Mouse (Mus musculus) kidney, embryonic 14.5 days (tissue): ENCODE data around the gene Atf2. TPM values are rescaled to one million over a fixed set of nuclear protein-coding genes. Genes with fewer than 3 reads are reported as not detected.
A peak's percentile ranks its signal among the peaks of the same experiment; 100 is the strongest.

Experiments used
- ATAC-seq: fragments of 200-750 bp; cut with Nextera tagmentation; 2 replicates; pipeline ENCODE4 v1.8.0; 2017; ENCODE audit warnings: moderate number of reproducible peaks, mild to moderate bottlenecking, moderate TSS enrichment, moderate library complexity; ENCODE audit not compliant: low FRiP score, low TSS enrichment
- H3K27ac ChIP-seq: fragments of 300-500 bp; sonication (generic); 2 replicates; pipeline ENCODE4 v1.5.1; 2014; ENCODE audit warnings: low read depth, mild to moderate bottlenecking, low read length, moderate library complexity, mixed read lengths
- H3K27me3 ChIP-seq: fragments of 300-500 bp; sonication (generic); 2 replicates; pipeline ENCODE4 v1.6.1; 2014; ENCODE audit warnings: mild to moderate bottlenecking, low read length; ENCODE audit not compliant: control insufficient read depth, insufficient read depth
- H3K36me3 ChIP-seq: fragments of 300-500 bp; sonication (generic); 2 replicates; pipeline ENCODE4 v1.6.1; 2014; ENCODE audit warnings: low read length, mixed read lengths; ENCODE audit not compliant: control insufficient read depth, insufficient read depth
- H3K4me1 ChIP-seq: fragments of 300-500 bp; sonication (generic); 2 replicates; pipeline ENCODE4 v1.6.1; 2014; ENCODE audit warnings: low read length, mixed read lengths; ENCODE audit not compliant: control insufficient read depth, insufficient read depth
- H3K4me2 ChIP-seq: fragments of 300-500 bp; sonication (generic); replicated peaks from 2 replicates; pipeline ENCODE4 v1.6.1; 2014; ENCODE audit warnings: low read depth, mild to moderate bottlenecking, low read length
- H3K4me3 ChIP-seq: fragments of 300-500 bp; sonication (generic); 2 replicates; pipeline ENCODE4 v1.5.1; 2014; ENCODE audit warnings: mild to moderate bottlenecking, low read length
- H3K9ac ChIP-seq: fragments of 300-500 bp; sonication (generic); 2 replicates; pipeline ENCODE4 v1.6.1; 2014; ENCODE audit warnings: low read depth, mild to moderate bottlenecking, low read length, moderate library complexity
- H3K9me3 ChIP-seq: fragments of 300-500 bp; sonication (generic); 2 replicates; pipeline ENCODE4 v1.6.1; 2016; ENCODE audit warnings: low read length; ENCODE audit not compliant: control insufficient read depth
- whole genome bisulfite sequencing: fragments of 180-500 bp; shearing (Covaris S2); extraction: QIAGEN DNeasy Blood & Tissue Kit; methylation state at CpG from one replicate; pipeline ENCODE4 v1.1.7; 2014; 5-methylcytosine and 5-hydroxymethylcytosine counted together
- polyA plus RNA-seq: library from polyadenylated mRNA; unstranded; fragments of >200 nt; fragmentation: Nextera tagmentation; extraction: Ambion mirVana; gene quantifications from 2 replicates; pipeline ENCODE4 v1.2.1, GENCODE M21; 2014

Gene Atf2
- 64.3 and 83.3 TPM in 2 replicates for polyA plus RNA-seq

GRCm38 (mm10) chr2:73892464-73893296, at the start of gene Atf2:
Gene Atf2, minus strand, starts transcription at chr2:73892639.
- Histone ChIP-seq H3K36me3 (no peaks in the 10 kb centered on the region), H3K4me1 (no peaks in the 10 kb centered on the region), H3K9me3 (no peaks in the 10 kb centered on the region), H3K9ac (peak within 1 kb of the TSS; percentile 92), H3K4me3 (peak within 1 kb of the TSS; percentile 76), H3K4me2 (peak within 1 kb of the TSS; percentile 72), H3K27me3 (no peaks in the 10 kb centered on the region), H3K27ac (peak within 1 kb of the TSS; percentile 89)
- ATAC-seq: peak; percentile 97
- under 1% methylated on average over 57 of the region's 63 CpGs for WGBS

GRCm38 (mm10) chr2:73941281-73941680, 48.8 kb upstream of the Atf2 start:
- Histone ChIP-seq H3K9me3 (no peaks in the 10 kb centered on the region), H3K4me3 (no peak overlapping the region), H3K4me2 (no peak overlapping the region), H3K36me3 (no peaks in the 10 kb centered on the region), H3K9ac (no peak overlapping the region), H3K27me3 (no peaks in the 10 kb centered on the region), H3K27ac (no peak overlapping the region), H3K4me1 (no peaks in the 10 kb centered on the region)
- WGBS: 79% methylated on average over 1 of the region's 1 CpGs
- no peak for ATAC-seq

- Histone ChIP-seq H3K27ac (no peak overlapping the region), H3K9me3 (no peaks in the 10 kb centered on the region), H3K27me3 (no peaks in the 10 kb centered on the region), H3K4me3 (no peak overlapping the region), H3K4me1 (no peaks in the 10 kb centered on the region), H3K9ac (no peak overlapping the region), H3K4me2 (no peak overlapping the region), H3K36me3 (no peaks in the 10 kb centered on the region)
- no peak for ATAC-seq
- WGBS: 86% methylated on average over 7 of the region's 7 CpGs
These were observed 48.0 kb upstream of the Atf2 start for GRCm38 (mm10) chr2:73940471-73940870.

- ATAC-seq: no peak
- no peak overlapping the region for H3K4me3 ChIP-seq
- no peaks in the 10 kb centered on the region for H3K4me1 ChIP-seq
- WGBS: 88% methylated on average over 2 of the region's 2 CpGs
- no peaks in the 10 kb centered on the region for H3K27me3 ChIP-seq
- H3K4me2 ChIP-seq: no peak overlapping the region
- no peaks in the 10 kb centered on the region for H3K36me3 ChIP-seq
- no peak overlapping the region for H3K9ac ChIP-seq
- H3K27ac ChIP-seq: no peak overlapping the region
- H3K9me3 ChIP-seq: no peaks in the 10 kb centered on the region
These were observed 46.5 kb upstream of the Atf2 start for GRCm38 (mm10) chr2:73938896-73939295.

GRCm38 (mm10) chr2:73932676-73933313, 40.4 kb upstream of the Atf2 start:
- no peak for ATAC-seq
- Histone ChIP-seq H3K9ac (no peak overlapping the region), H3K4me3 (no peak overlapping the region), H3K4me1 (no peaks in the 10 kb centered on the region), H3K4me2 (no peak overlapping the region), H3K27me3 (no peaks in the 10 kb centered on the region), H3K36me3 (no peaks in the 10 kb centered on the region), H3K9me3 (no peaks in the 10 kb centered on the region), H3K27ac (no peak overlapping the region)
- 83% methylated on average over 8 of the region's 8 CpGs for WGBS

- Histone ChIP-seq H3K36me3 (no peaks in the 10 kb centered on the region), H3K27me3 (no peaks in the 10 kb centered on the region), H3K4me1 (no peaks in the 10 kb centered on the region), H3K4me2 (no peak overlapping the region), H3K4me3 (no peak overlapping the region), H3K9ac (no peak overlapping the region), H3K9me3 (no peaks in the 10 kb centered on the region), H3K27ac (no peak overlapping the region)
- ATAC-seq: no peak
These were observed 35.3 kb upstream of the Atf2 start for GRCm38 (mm10) chr2:73927711-73928110.

- Histone ChIP-seq H3K36me3 (no peaks in the 10 kb centered on the region), H3K4me1 (no peaks in the 10 kb centered on the region), H3K9ac (no peak overlapping the region), H3K27ac (no peak overlapping the region), H3K4me2 (no peak overlapping the region), H3K27me3 (no peaks in the 10 kb centered on the region), H3K4me3 (no peak overlapping the region), H3K9me3 (no peaks in the 10 kb centered on the region)
- WGBS: 65% methylated on average over 3 of the region's 3 CpGs
- no peak for ATAC-seq
These were observed 33.1 kb upstream of the Atf2 start for GRCm38 (mm10) chr2:73925539-73925938.

GRCm38 (mm10) chr2:73925089-73925488, 32.6 kb upstream of the Atf2 start:
- no peak overlapping the region for H3K4me2 ChIP-seq
- H3K9me3 ChIP-seq: no peaks in the 10 kb centered on the region
- no peaks in the 10 kb centered on the region for H3K27me3 ChIP-seq
- H3K36me3 ChIP-seq: no peaks in the 10 kb centered on the region
- 22% methylated on average over 5 of the region's 5 CpGs for WGBS
- ATAC-seq: peak; percentile 69
- H3K4me1 ChIP-seq: no peaks in the 10 kb centered on the region
- H3K9ac ChIP-seq: no peak overlapping the region
- no peak overlapping the region for H3K27ac ChIP-seq
- H3K4me3 ChIP-seq: no peak overlapping the region

GRCm38 (mm10) chr2:73919642-73920041, 27.2 kb upstream of the Atf2 start:
- no peaks in the 10 kb centered on the region for H3K9me3 ChIP-seq
- H3K27me3 ChIP-seq: no peaks in the 10 kb centered on the region; the same call in 1 of the 2 replicates
- H3K4me2 ChIP-seq: no peak overlapping the region
- H3K4me1 ChIP-seq: no peaks in the 10 kb centered on the region
- ATAC-seq: no peak
- H3K4me3 ChIP-seq: no peak overlapping the region
- H3K27ac ChIP-seq: no peak overlapping the region
- 74% methylated on average over 7 of the region's 7 CpGs for WGBS
- no peak overlapping the region for H3K9ac ChIP-seq
- no peaks in the 10 kb centered on the region for H3K36me3 ChIP-seq
